Mouse (Mus musculus): ENCODE measurements around the gene Polr1c. TPM values are rescaled to one million over a fixed set of nuclear protein-coding genes. Genes with fewer than 3 reads are reported as not detected.
A peak's percentile ranks its signal among the peaks of the same experiment; 100 is the strongest.

Polr1c gene
- polyA plus RNA-seq, 1 experiment from 2014 or later = 103 TPM

DNA sequence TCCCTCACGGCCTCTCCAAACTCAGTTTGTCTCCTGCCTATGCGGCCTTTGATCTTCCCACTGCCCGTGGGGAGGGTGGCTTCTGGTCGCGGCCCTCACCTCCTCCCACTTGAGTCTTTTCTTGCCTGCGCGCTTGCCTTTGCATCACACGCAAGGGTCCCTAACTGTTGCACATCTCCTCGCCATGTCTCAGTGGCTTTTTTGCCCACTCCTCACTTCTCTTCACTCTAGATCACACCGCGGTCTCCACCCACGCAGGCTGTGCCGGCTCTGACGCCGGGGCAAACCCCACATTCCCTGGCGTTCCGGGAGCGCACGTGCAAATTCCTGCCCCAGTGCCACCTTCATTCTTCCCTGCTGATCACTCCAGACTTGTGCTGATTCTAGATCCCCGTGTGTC, 44.8 kb downstream of the Polr1c start:
- no peak for ATAC-seq (ENCODE audit: insufficient number of reproducible peaks, insufficient read depth, low FRiP score, low TSS enrichment, low read depth)

DNA sequence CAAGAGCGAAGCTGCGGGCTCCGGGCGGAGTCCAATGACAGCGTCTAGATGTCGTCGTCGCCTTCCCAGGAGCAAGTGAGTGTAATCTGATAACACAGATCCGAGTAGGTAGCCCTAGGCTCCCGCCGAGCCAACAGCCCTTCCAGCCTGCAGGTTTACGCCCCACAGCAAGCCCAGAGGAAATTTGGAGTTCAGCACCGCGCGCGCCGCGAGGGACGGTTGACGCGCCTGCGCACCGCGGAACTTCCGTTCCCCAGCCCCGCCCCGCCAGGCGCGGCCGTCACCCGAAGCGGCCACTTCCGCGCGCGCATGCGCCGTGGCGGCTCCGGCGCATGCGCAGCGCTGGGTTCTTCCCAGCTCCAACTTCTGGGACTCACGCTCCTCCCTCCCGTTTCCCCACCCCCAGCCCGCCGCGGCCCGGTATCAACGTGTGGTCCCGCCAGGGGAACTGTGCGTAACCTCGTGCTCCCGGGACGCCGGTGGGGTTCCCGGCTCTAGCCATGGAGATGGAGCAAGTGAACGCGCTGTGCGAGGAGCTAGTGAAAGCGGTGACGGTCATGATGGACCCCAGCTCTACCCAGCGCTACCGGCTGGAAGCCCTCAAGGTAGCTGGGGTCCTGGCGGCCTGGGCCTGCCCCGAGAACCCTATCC, 45.3 kb downstream of the Polr1c start, which contains the start of the genes Polh and Xpo5:
Gene Polh, minus strand, starts transcription at position 225 of the 651 bp plus-strand sequence.
Gene Xpo5, plus strand, starts transcription at position 362 of the 651 bp plus-strand sequence.
- H3K9me3 ChIP-seq = no peaks in the 10 kb centered on the region
- peaks cover 50% of the 10 kb centered on the region for H3K36me3 ChIP-seq
- H3K4me2 ChIP-seq = peak within 1 kb of the TSS; percentile 87
- H3K27me3 ChIP-seq = no peaks in the 10 kb centered on the region
- 0% methylated on average over 66 of the region's 66 CpGs for WGBS
- peak; percentile 88 for ATAC-seq (ENCODE audit: insufficient number of reproducible peaks, insufficient read depth, low FRiP score, low TSS enrichment, low read depth)
- peak within 1 kb of the TSS; percentile 95 for H3K4me3 ChIP-seq
- H3K4me1 ChIP-seq = peaks cover 28% of the 10 kb centered on the region
- H3K27ac ChIP-seq = peak within 1 kb of the TSS; percentile 86
- H3K9ac ChIP-seq = peak within 1 kb of the TSS; percentile 95

More for the DNA sequence above, 44.8 kb downstream of the Polr1c start:
- Histone ChIP-seq H3K27me3 (no peaks in the 10 kb centered on the region), H3K36me3 (peaks cover 50% of the 10 kb centered on the region), H3K27ac (peak overlapping the region; percentile 86), H3K4me1 (peaks cover 28% of the 10 kb centered on the region), H3K4me2 (peak overlapping the region; percentile 87), H3K4me3 (peak overlapping the region; percentile 95), H3K9ac (peak overlapping the region; percentile 95), H3K9me3 (no peaks in the 10 kb centered on the region)
- WGBS = under 1% methylated on average over 20 of the region's 20 CpGs

DNA sequence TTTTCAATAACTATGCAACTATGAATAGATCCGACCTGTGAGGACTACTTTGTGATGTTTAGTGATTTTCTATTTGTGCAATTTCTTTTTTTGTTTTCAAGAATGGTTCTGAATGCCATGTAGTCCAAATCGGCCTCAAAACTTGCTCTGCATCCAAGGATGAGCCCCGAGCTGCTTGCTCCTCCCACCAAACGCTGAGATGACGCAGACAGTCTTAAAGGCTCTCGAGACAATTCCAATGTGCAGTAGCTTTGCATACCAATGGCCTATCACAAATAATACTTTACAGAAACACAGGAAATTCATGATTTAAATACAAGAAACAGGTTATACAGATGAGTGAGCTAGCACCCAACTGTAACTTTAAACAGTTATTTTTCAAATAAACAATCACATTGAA, 46.7 kb downstream of the Polr1c start:
- peak overlapping the region; percentile 62; the same call in 1 of the 2 replicates for H3K9ac ChIP-seq
- no peaks in the 10 kb centered on the region for H3K27me3 ChIP-seq
- H3K4me3 ChIP-seq = peak overlapping the region; percentile 95
- 66% methylated on average over 6 of the region's 6 CpGs for WGBS
- no peak overlapping the region for H3K27ac ChIP-seq
- ATAC-seq (ENCODE audit: insufficient number of reproducible peaks, insufficient read depth, low FRiP score, low TSS enrichment, low read depth) = no peak
- peaks cover 28% of the 10 kb centered on the region for H3K4me1 ChIP-seq
- no peaks in the 10 kb centered on the region for H3K9me3 ChIP-seq
- peak overlapping the region; percentile 81 for H3K4me2 ChIP-seq
- H3K36me3 ChIP-seq = peaks cover 50% of the 10 kb centered on the region

MicroRNAs within 50 kb of the gene (microRNA counts, 519-probe panel; counts per million panel counts)
- microRNA mmu-miR-693-3p (236 counts per million, percentile 44 among the panel's probes with 10 or more counts), microRNA mmu-miR-693-5p (236 counts per million, percentile 44 among the panel's probes with 10 or more counts)

Small RNA genes lying within 50 kb of the gene (microRNA-seq; reads per million reads assigned to microRNA genes)
- gene Mir693 = 1.1 reads per million

Other genes with a start within 250 kb of the Polr1c start
- 5.5 and 7.0 TPM in 2 replicates for gene Vegfa, start 215.7 kb downstream of the Polr1c start, polyA plus RNA-seq (2015; fragmentation: Nextera tagmentation; extraction: Ambion mirVana)
- 126 and 152 TPM in 2 replicates for gene Mrps18a, start 137.1 kb downstream of the Polr1c start, polyA plus RNA-seq (2015; fragmentation: Nextera tagmentation; extraction: Ambion mirVana)
- gene Rsph9, start 103.8 kb downstream of the Polr1c start, polyA plus RNA-seq (2015; fragmentation: Nextera tagmentation; extraction: Ambion mirVana) = 10.6 and 11.7 TPM in 2 replicates
- gene Mad2l1bp, start 94.5 kb downstream of the Polr1c start, polyA plus RNA-seq (2015; fragmentation: Nextera tagmentation; extraction: Ambion mirVana) = 32.7 and 36.9 TPM in 2 replicates
- 45.4 and 49.0 TPM in 2 replicates for gene Gtpbp2, start 87.0 kb downstream of the Polr1c start, polyA plus RNA-seq (2015; fragmentation: Nextera tagmentation; extraction: Ambion mirVana)
- gene Polh, start 45.4 kb downstream of the Polr1c start, polyA plus RNA-seq (2015; fragmentation: Nextera tagmentation; extraction: Ambion mirVana) = 20.4 and 24.4 TPM in 2 replicates
- 43.6 and 43.8 TPM in 2 replicates for gene Xpo5, start 45.3 kb downstream of the Polr1c start, polyA plus RNA-seq (2015; fragmentation: Nextera tagmentation; extraction: Ambion mirVana)
- gene Yipf3, start within 50 bp of the Polr1c start, polyA plus RNA-seq (2015; fragmentation: Nextera tagmentation; extraction: Ambion mirVana) = 82.8 and 95.7 TPM in 2 replicates
- gene Lrrc73, start 5.5 kb upstream of the Polr1c start, polyA plus RNA-seq (2015; fragmentation: Nextera tagmentation; extraction: Ambion mirVana) = 1.4 and 1.9 TPM in 2 replicates
- gene Tjap1, start 35.0 kb upstream of the Polr1c start, polyA plus RNA-seq (2015; fragmentation: Nextera tagmentation; extraction: Ambion mirVana) = 55.6 and 57.9 TPM in 2 replicates
- 7.8 and 8.6 TPM in 2 replicates for gene Dlk2, start 49.4 kb upstream of the Polr1c start, polyA plus RNA-seq (2015; fragmentation: Nextera tagmentation; extraction: Ambion mirVana)
- gene Abcc10, start 80.3 kb upstream of the Polr1c start, polyA plus RNA-seq (2015; fragmentation: Nextera tagmentation; extraction: Ambion mirVana) = 6.1 and 6.3 TPM in 2 replicates
- gene Zfp318, start 135.7 kb upstream of the Polr1c start, polyA plus RNA-seq (2015; fragmentation: Nextera tagmentation; extraction: Ambion mirVana) = 11.4 and 13.4 TPM in 2 replicates
- 1.1 and 3.3 TPM in 2 replicates for gene Crip3, start 180.9 kb upstream of the Polr1c start, polyA plus RNA-seq (2015; fragmentation: Nextera tagmentation; extraction: Ambion mirVana)
- gene Slc22a7, start 190.4 kb upstream of the Polr1c start, polyA plus RNA-seq (2015; fragmentation: Nextera tagmentation; extraction: Ambion mirVana) = not detected in 2 replicates
- 0.14 and 0.27 TPM in 2 replicates for gene Ttbk1, start 239.6 kb upstream of the Polr1c start, polyA plus RNA-seq (2015; fragmentation: Nextera tagmentation; extraction: Ambion mirVana)
- gene Dnph1, start 248.7 kb upstream of the Polr1c start, polyA plus RNA-seq (2015; fragmentation: Nextera tagmentation; extraction: Ambion mirVana) = 60.8 and 63.5 TPM in 2 replicates